In genomic region chr10:112138050-112138870, GRCm38 (mm10) we compare ENCODE assay signal across 8 mouse cellular contexts. TPM values are rescaled to one million over a fixed set of nuclear protein-coding genes. Genes with fewer than 3 reads are reported as not detected.
DNase-seq lines count a peak whose midpoint lies in the region; ATAC-seq lines count a peak whose summit lies in the region.

No protein-coding gene starts in this region.

- ATAC-seq in granulocyte monocyte progenitor cell, adult 5-6 weeks (replicated peaks; ENCODE audit: poor library complexity, severe bottlenecking), result peak; percentile 75
- peak; percentile 72; the same call in 1 of the 2 replicates for ATAC-seq in liver, embryonic 13.5 days (ENCODE audit: low read depth)
- peak; percentile 85 for ATAC-seq in neural tube, embryonic 11.5 days (ENCODE audit: insufficient read depth, low FRiP score, low TSS enrichment)

- no peaks in the 10 kb centered on the region for H3K27me3 ChIP-seq in liver, embryonic 13.5 days
- H3K27me3 ChIP-seq in neural tube, embryonic 11.5 days (ENCODE audit: control insufficient read depth, insufficient read depth, low read length), result no peaks in the 10 kb centered on the region

- DNase-seq in kidney, adult 18-20 months, result peak; percentile 9
- no peak for DNase-seq in kidney, adult 11 months
- peak; percentile 68 for DNase-seq in c-Kit-positive CD71-negative TER-119-negative erythroid progenitor cells, embryonic 14.5 days (ENCODE audit: low read depth)
- peak; percentile 37 for DNase-seq in kidney, postnatal 14 days
- peak; percentile 46 for DNase-seq in liver, embryonic 13.5 days
- peak; percentile 75 for DNase-seq in neural tube, embryonic 11.5 days (ENCODE audit: low spot score)
- DNase-seq in spleen, adult 18-20 months, result no peak

- no peaks in the 10 kb centered on the region for H3K4me1 ChIP-seq in liver, embryonic 13.5 days (replicated peaks)
- no peaks in the 10 kb centered on the region for H3K4me1 ChIP-seq in neural tube, embryonic 11.5 days (ENCODE audit: control insufficient read depth, insufficient read depth, low read length)

- H3K4me3 ChIP-seq in liver, embryonic 13.5 days (replicated peaks), result peak overlapping the region; percentile 31
- no peak overlapping the region for H3K4me3 ChIP-seq in neural tube, embryonic 11.5 days (ENCODE audit: low read depth, low read length)

- H3K9me3 ChIP-seq in liver, embryonic 13.5 days (replicated peaks), result no peaks in the 10 kb centered on the region
- no peaks in the 10 kb centered on the region for H3K9me3 ChIP-seq in neural tube, embryonic 11.5 days (ENCODE audit: control insufficient read depth, low read length)

- 14% methylated on average over 9 of the region's 9 CpGs for WGBS in liver, embryonic 13.5 days (ENCODE audit: insufficient replicate concordance)
- 18% methylated on average over 9 of the region's 9 CpGs for WGBS in neural tube, embryonic 11.5 days

- no peak overlapping the region for H3K27ac ChIP-seq in liver, embryonic 13.5 days
- H3K27ac ChIP-seq in neural tube, embryonic 11.5 days (ENCODE audit: low read depth, low read length), result no peak overlapping the region

- peak overlapping the region; percentile 46 for H3K4me2 ChIP-seq in liver, embryonic 13.5 days
- H3K4me2 ChIP-seq in neural tube, embryonic 11.5 days (ENCODE audit: low read depth), result peak overlapping the region; percentile 35

- H3K9ac ChIP-seq in liver, embryonic 13.5 days, result no peak overlapping the region
- H3K9ac ChIP-seq in neural tube, embryonic 11.5 days (ENCODE audit: low read length), result no peak overlapping the region; the same call in 1 of the 2 replicates

- H3K36me3 ChIP-seq in liver, embryonic 13.5 days, result no peaks in the 10 kb centered on the region
- no peaks in the 10 kb centered on the region for H3K36me3 ChIP-seq in neural tube, embryonic 11.5 days (ENCODE audit: control insufficient read depth, insufficient read depth, low read length)

RNA-seq across cellular contexts. Expression of gene Glipr1l3, which starts 21.9 kb away (rescaled TPM):
- total RNA-seq in granulocyte monocyte progenitor cell, adult 5-6 weeks (2014; fragmentation: Nextera tagmentation), result not detected in 2 replicates
- total RNA-seq in granulocyte monocyte progenitor cell, adult 5-6 weeks (2017), result not detected in 2 replicates
- polyA plus RNA-seq in liver, embryonic 13.5 days (2015; fragmentation: Nextera tagmentation; extraction: Ambion mirVana), result not detected in 2 replicates
- not detected in 2 replicates for polyA plus RNA-seq in neural tube, embryonic 11.5 days (2014; fragmentation: Nextera tagmentation; extraction: Ambion mirVana)

RNA-seq across cellular contexts. Expression of gene Caps2, which starts 25.2 kb away (rescaled TPM):
- not detected in 2 replicates for total RNA-seq in granulocyte monocyte progenitor cell, adult 5-6 weeks (2014; fragmentation: Nextera tagmentation)
- total RNA-seq in granulocyte monocyte progenitor cell, adult 5-6 weeks (2017), result not detected in 2 replicates
- polyA plus RNA-seq in liver, embryonic 13.5 days (2015; fragmentation: Nextera tagmentation; extraction: Ambion mirVana), result not detected in 2 replicates
- 0.36 and 0.50 TPM in 2 replicates for polyA plus RNA-seq in neural tube, embryonic 11.5 days (2014; fragmentation: Nextera tagmentation; extraction: Ambion mirVana)

RNA-seq across cellular contexts. Expression of gene Glipr1l2, which starts 55.1 kb away (rescaled TPM):
- not detected in 2 replicates for total RNA-seq in granulocyte monocyte progenitor cell, adult 5-6 weeks (2014; fragmentation: Nextera tagmentation)
- total RNA-seq in granulocyte monocyte progenitor cell, adult 5-6 weeks (2017), result not detected in 2 replicates
- polyA plus RNA-seq in liver, embryonic 13.5 days (2015; fragmentation: Nextera tagmentation; extraction: Ambion mirVana), result not detected in 2 replicates
- not detected in 2 replicates for polyA plus RNA-seq in neural tube, embryonic 11.5 days (2014; fragmentation: Nextera tagmentation; extraction: Ambion mirVana)

Comparison
In these comparisons a context has a peak if more than half of its experiments do, and no peak if none do; other contexts are left out.
1. DNase-seq: peak in kidney, adult 18-20 months (single experiment), c-Kit-positive CD71-negative TER-119-negative erythroid progenitor cells, embryonic 14.5 days (single experiment), kidney, postnatal 14 days (single experiment), liver, embryonic 13.5 days (single experiment) and neural tube, embryonic 11.5 days (single experiment); none in kidney, adult 11 months (single experiment) and spleen, adult 18-20 months (0 of 2).
2. Peak in every context shown above with its lines, with median percentiles within 50 percentile points of each other: ATAC-seq.